8 mouse cellular contexts compared by ENCODE assay signal in the genomic region with DNA sequence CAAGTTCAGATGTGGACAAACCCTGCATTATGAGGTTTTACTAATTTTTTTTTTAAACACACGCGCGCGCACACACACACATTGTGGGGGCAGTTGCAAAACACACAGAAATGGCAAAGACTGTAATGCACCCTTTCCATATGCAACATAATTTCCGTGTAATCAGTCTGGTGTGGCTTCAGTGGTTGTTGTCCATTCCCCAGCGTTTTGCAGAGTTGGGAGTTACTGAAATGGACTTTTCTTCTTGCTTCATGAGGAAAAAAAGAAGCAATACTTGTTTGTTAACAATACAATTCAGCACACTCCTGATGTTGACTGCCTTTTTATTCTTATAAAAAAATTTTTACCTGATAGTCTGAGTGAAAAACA. TPM values are rescaled to one million over a fixed set of nuclear protein-coding genes. Genes with fewer than 3 reads are reported as not detected.
A peak's percentile ranks its signal among the peaks of the same experiment; 100 is the strongest.
DNase-seq lines count a peak whose midpoint lies in the region; ATAC-seq and TF ChIP-seq lines count a peak whose summit lies in the region.

No protein-coding gene starts in this region.

- no peak for TF ChIP-seq CTCF in cerebellum, adult 2 months (IDR thresholded peaks at IDR 0.05; ENCODE audit: borderline replicate concordance, insufficient read depth, low read depth, low read length)

- no peak overlapping the region; the same call in 1 of the 2 replicates for H3K9ac ChIP-seq in lung, embryonic 16.5 days (ENCODE audit: low read length)
- no peak overlapping the region for H3K9ac ChIP-seq in limb, embryonic 13.5 days
- H3K9ac ChIP-seq in stomach, embryonic 15.5 days = no peak overlapping the region

- H3K4me2 ChIP-seq in lung, embryonic 16.5 days (ENCODE audit: low read depth, low read length) = peak overlapping the region; percentile 78
- H3K4me2 ChIP-seq in limb, embryonic 13.5 days (replicated peaks) = peak overlapping the region; percentile 73
- H3K4me2 ChIP-seq in stomach, embryonic 15.5 days = peak overlapping the region; percentile 73

- 32% methylated on average over 6 of the region's 6 CpGs for WGBS in cerebellum, adult 2 months
- WGBS in lung, embryonic 16.5 days = 29% methylated on average over 6 of the region's 6 CpGs
- WGBS in limb, embryonic 13.5 days = 38% methylated on average over 6 of the region's 6 CpGs
- 41% methylated on average over 6 of the region's 6 CpGs for WGBS in stomach, embryonic 15.5 days

- TF ChIP-seq POLR2A in cerebellum, adult 2 months (IDR thresholded peaks at IDR 0.05; ENCODE audit: borderline replicate concordance, insufficient read depth, low read length) = no peak

- H3K27ac ChIP-seq in cerebellum, adult 2 months (ENCODE audit: insufficient read depth, low read length) = no peak overlapping the region
- H3K27ac ChIP-seq in lung, embryonic 16.5 days (ENCODE audit: low read length) = no peak overlapping the region
- H3K27ac ChIP-seq in limb, embryonic 13.5 days = no peak overlapping the region
- H3K27ac ChIP-seq in stomach, embryonic 15.5 days = no peak overlapping the region

- ATAC-seq in cerebellum, adult (ENCODE audit: insufficient number of reproducible peaks, low FRiP score, low TSS enrichment) = no peak
- ATAC-seq in lung, embryonic 16.5 days (ENCODE audit: low read depth) = no peak
- ATAC-seq in limb, embryonic 13.5 days (ENCODE audit: low FRiP score, low read depth) = no peak
- ATAC-seq in stomach, embryonic 15.5 days (ENCODE audit: insufficient read depth, low FRiP score, low read depth) = no peak
- no peak for ATAC-seq in inflammation-experienced regulatory T-cells, adult 6 months

- no peaks in the 10 kb centered on the region for H3K27me3 ChIP-seq in cerebellum, adult 2 months (ENCODE audit: control insufficient read depth, insufficient read depth, low read length)
- H3K27me3 ChIP-seq in lung, embryonic 16.5 days (ENCODE audit: control insufficient read depth, insufficient read depth, low read depth, low read length) = peaks cover 7% of the 10 kb centered on the region
- H3K27me3 ChIP-seq in limb, embryonic 13.5 days = peaks cover 19% of the 10 kb centered on the region; the same call in 1 of the 2 replicates
- H3K27me3 ChIP-seq in stomach, embryonic 15.5 days (replicated peaks) = no peaks in the 10 kb centered on the region

- H3K9me3 ChIP-seq in lung, embryonic 16.5 days (ENCODE audit: control insufficient read depth, low read length) = no peaks in the 10 kb centered on the region
- no peaks in the 10 kb centered on the region for H3K9me3 ChIP-seq in limb, embryonic 13.5 days
- no peaks in the 10 kb centered on the region for H3K9me3 ChIP-seq in stomach, embryonic 15.5 days

- H3K4me3 ChIP-seq in cerebellum, adult 2 months (replicated peaks; ENCODE audit: insufficient read depth, low read depth, low read length) = peak overlapping the region; percentile 64
- H3K4me3 ChIP-seq in lung, embryonic 16.5 days (ENCODE audit: low read length) = peak overlapping the region; percentile 48
- peak overlapping the region; percentile 43 for H3K4me3 ChIP-seq in limb, embryonic 13.5 days
- peak overlapping the region; percentile 38 for H3K4me3 ChIP-seq in stomach, embryonic 15.5 days (replicated peaks)

- no peaks in the 10 kb centered on the region for H3K4me1 ChIP-seq in cerebellum, adult 2 months (ENCODE audit: control insufficient read depth, insufficient read depth, low read length)
- peaks cover 12% of the 10 kb centered on the region; the same call in 1 of the 2 replicates for H3K4me1 ChIP-seq in lung, embryonic 16.5 days (replicated peaks; ENCODE audit: control insufficient read depth, insufficient read depth, low read length)
- peaks cover 15% of the 10 kb centered on the region for H3K4me1 ChIP-seq in limb, embryonic 13.5 days
- 0 out of 2 replicates have a peak, but pooled peaks cover 2% of the 10 kb centered on the region for H3K4me1 ChIP-seq in stomach, embryonic 15.5 days

- no peak for DNase-seq in cerebellum, adult 2 months
- no peak for DNase-seq in lung, postnatal 10 days
- DNase-seq in urinary bladder, postnatal 14 days (ENCODE audit: low spot score) = no peak

- H3K36me3 ChIP-seq in lung, embryonic 16.5 days (ENCODE audit: control insufficient read depth, insufficient read depth, low read length) = no peaks in the 10 kb centered on the region
- no peaks in the 10 kb centered on the region for H3K36me3 ChIP-seq in limb, embryonic 13.5 days
- H3K36me3 ChIP-seq in stomach, embryonic 15.5 days = no peaks in the 10 kb centered on the region

RNA-seq across cellular contexts. Expression of gene Tnfsf13b, which starts 1.4 kb away (rescaled TPM):
- 3.0 and 4.4 TPM in 2 replicates for polyA plus RNA-seq in cerebellum, adult 2 months (2012; rRNA removed)
- 1.4 and 1.5 TPM in 2 replicates for polyA plus RNA-seq in lung, embryonic 16.5 days (2015; fragmentation: Nextera tagmentation; extraction: Ambion mirVana)
- polyA plus RNA-seq in limb, embryonic 13.5 days (2015; fragmentation: Nextera tagmentation; extraction: Ambion mirVana) = 2.3 and 2.9 TPM in 2 replicates
- 0.52 and 0.94 TPM in 2 replicates for polyA plus RNA-seq in stomach, embryonic 15.5 days (2015; fragmentation: Nextera tagmentation; extraction: Ambion mirVana)
- polyA plus RNA-seq in inflammation-experienced regulatory T-cells, adult 6 months (2017; shearing (Covaris generic)) = 10 to 100 TPM in 2 of 3 experiments, 1 to 10 TPM in 1; 8.7 to 21.1 (median 15.6) TPM

RNA-seq across cellular contexts. Expression of gene Abhd13, which starts 30.1 kb away (rescaled TPM):
- 14.2 and 14.5 TPM in 2 replicates for polyA plus RNA-seq in cerebellum, adult 2 months (2012; rRNA removed)
- polyA plus RNA-seq in lung, embryonic 16.5 days (2015; fragmentation: Nextera tagmentation; extraction: Ambion mirVana) = 13.8 and 15.0 TPM in 2 replicates
- polyA plus RNA-seq in limb, embryonic 13.5 days (2015; fragmentation: Nextera tagmentation; extraction: Ambion mirVana) = 16.2 and 17.2 TPM in 2 replicates
- polyA plus RNA-seq in stomach, embryonic 15.5 days (2015; fragmentation: Nextera tagmentation; extraction: Ambion mirVana) = 16.6 and 18.6 TPM in 2 replicates
- 1 to 10 TPM; 3.4 to 5.9 (median 3.5) TPM for polyA plus RNA-seq in inflammation-experienced regulatory T-cells, adult 6 months (2017; shearing (Covaris generic))

RNA-seq across cellular contexts. Expression of gene Lig4, which starts 30.2 kb away (rescaled TPM):
- polyA plus RNA-seq in cerebellum, adult 2 months (2012; rRNA removed) = 5.3 and 5.6 TPM in 2 replicates
- polyA plus RNA-seq in lung, embryonic 16.5 days (2015; fragmentation: Nextera tagmentation; extraction: Ambion mirVana) = 5.3 and 5.7 TPM in 2 replicates
- 6.5 and 6.9 TPM in 2 replicates for polyA plus RNA-seq in limb, embryonic 13.5 days (2015; fragmentation: Nextera tagmentation; extraction: Ambion mirVana)
- 4.6 and 4.8 TPM in 2 replicates for polyA plus RNA-seq in stomach, embryonic 15.5 days (2015; fragmentation: Nextera tagmentation; extraction: Ambion mirVana)
- polyA plus RNA-seq in inflammation-experienced regulatory T-cells, adult 6 months (2017; shearing (Covaris generic)) = 1 to 10 TPM; 2.8 to 4.3 (median 4.1) TPM
